Comparison of ENCODE assay signal across 8 mouse cellular contexts in the genomic region with DNA sequence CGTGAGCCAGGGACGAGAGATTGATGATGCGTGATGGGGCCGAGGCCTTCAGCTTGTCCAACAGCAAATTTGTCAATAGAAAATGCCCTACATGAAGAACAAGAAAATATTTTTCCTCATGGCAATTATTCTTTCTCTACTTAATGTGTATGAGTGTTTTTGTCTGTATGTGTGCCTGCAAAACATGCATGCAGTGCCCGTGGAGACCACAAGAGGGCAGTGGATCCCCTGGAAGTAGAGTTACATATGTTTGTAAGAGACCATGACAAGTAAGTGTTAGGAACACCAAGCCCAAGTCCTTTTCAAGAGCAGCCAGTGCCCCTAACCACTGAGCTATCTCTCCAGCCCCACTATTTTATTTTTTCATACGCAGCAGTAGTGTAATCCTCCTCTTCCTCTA. TPM values are rescaled to one million over a fixed set of nuclear protein-coding genes. Genes with fewer than 3 reads are reported as not detected.
A peak's percentile ranks its signal among the peaks of the same experiment; 100 is the strongest.
DNase-seq lines count a peak whose midpoint lies in the region; ATAC-seq and TF ChIP-seq lines count a peak whose summit lies in the region.

No protein-coding gene starts in this region.

- H3K9me3 ChIP-seq in intestine, postnatal 0 days (ENCODE audit: control insufficient read depth), result no peaks in the 10 kb centered on the region
- H3K9me3 ChIP-seq in intestine, embryonic 15.5 days, result no peaks in the 10 kb centered on the region
- H3K9me3 ChIP-seq in limb, embryonic 10.5 days (replicated peaks), result no peaks in the 10 kb centered on the region

- no peak overlapping the region for H3K9ac ChIP-seq in intestine, postnatal 0 days (ENCODE audit: low read depth, low read length)
- no peak overlapping the region for H3K9ac ChIP-seq in intestine, embryonic 15.5 days

- H3K4me3 ChIP-seq in intestine, postnatal 0 days (ENCODE audit: low read depth, low read length), result no peak overlapping the region
- no peak overlapping the region for H3K4me3 ChIP-seq in intestine, embryonic 15.5 days (replicated peaks)
- no peak overlapping the region for H3K4me3 ChIP-seq in cortical plate, adult 2 months (ENCODE audit: insufficient read depth, low read length)
- no peak overlapping the region for H3K4me3 ChIP-seq in limb, embryonic 10.5 days

- H3K4me2 ChIP-seq in intestine, postnatal 0 days (replicated peaks; ENCODE audit: low read depth), result no peak overlapping the region
- no peak overlapping the region for H3K4me2 ChIP-seq in intestine, embryonic 15.5 days (replicated peaks)

- H3K4me1 ChIP-seq in intestine, postnatal 0 days (replicated peaks; ENCODE audit: control insufficient read depth, insufficient read depth, low read length), result no peaks in the 10 kb centered on the region
- H3K4me1 ChIP-seq in intestine, embryonic 15.5 days (replicated peaks), result no peaks in the 10 kb centered on the region
- H3K4me1 ChIP-seq in cortical plate, adult 2 months (ENCODE audit: control insufficient read depth, insufficient read depth, low read length), result no peaks in the 10 kb centered on the region
- H3K4me1 ChIP-seq in limb, embryonic 10.5 days, result no peaks in the 10 kb centered on the region

- intact Hi-C loops in heart, postnatal 36 days (cut with DNase I), result loop anchor here (1.0 to 2.0 kb wide), 2 partner anchors 39 to 93 kb away; a partner anchor contains a TSS

- no peak overlapping the region for H3K27ac ChIP-seq in intestine, postnatal 0 days (ENCODE audit: low read depth, low read length)
- H3K27ac ChIP-seq in intestine, embryonic 15.5 days, result no peak overlapping the region
- no peak overlapping the region for H3K27ac ChIP-seq in cortical plate, adult 2 months (ENCODE audit: insufficient read depth, low read length)
- no peak overlapping the region for H3K27ac ChIP-seq in limb, embryonic 10.5 days

- ATAC-seq in intestine, postnatal 0 days, result no peak
- no peak for ATAC-seq in intestine, embryonic 15.5 days

- TF ChIP-seq CTCF in intestine, postnatal 0 days (IDR thresholded peaks at IDR 0.05; ENCODE audit: low read depth), result peak; percentile 90
- TF ChIP-seq CTCF in cortical plate, adult 2 months (IDR thresholded peaks at IDR 0.05; ENCODE audit: extremely low read depth, insufficient read depth, low read length), result peak; percentile 66

- 81% methylated on average over 6 of the region's 6 CpGs for WGBS in intestine, postnatal 0 days
- 83% methylated on average over 6 of the region's 6 CpGs for WGBS in intestine, embryonic 15.5 days
- WGBS in limb, embryonic 10.5 days, result 80% methylated on average over 6 of the region's 6 CpGs

- peak; percentile 83 for DNase-seq in R1 (ENCODE audit: low read depth, low spot score)
- DNase-seq in heart, postnatal 36 days, result peak; percentile 65 to 85
- peak; percentile 85 for DNase-seq in limb, embryonic 10.5 days (ENCODE audit: low spot score)
- DNase-seq in retina, postnatal 7 days (ENCODE audit: low read depth, low spot score), result peak; percentile 52
- DNase-seq in urinary bladder, adult 2 months (ENCODE audit: low spot score), result peak; percentile 60

- TF ChIP-seq POLR2A in cortical plate, adult 2 months (IDR thresholded peaks at IDR 0.05; ENCODE audit: extremely low read depth, insufficient read depth, low read length), result no peak

- H3K36me3 ChIP-seq in intestine, postnatal 0 days (ENCODE audit: control insufficient read depth, insufficient read depth), result peaks cover 54% of the 10 kb centered on the region
- peaks cover 49% of the 10 kb centered on the region for H3K36me3 ChIP-seq in intestine, embryonic 15.5 days
- H3K36me3 ChIP-seq in limb, embryonic 10.5 days, result peaks cover 94% of the 10 kb centered on the region

- H3K27me3 ChIP-seq in intestine, postnatal 0 days (replicated peaks; ENCODE audit: control insufficient read depth, insufficient read depth, low read length), result no peaks in the 10 kb centered on the region
- no peaks in the 10 kb centered on the region for H3K27me3 ChIP-seq in intestine, embryonic 15.5 days (replicated peaks)
- no peaks in the 10 kb centered on the region for H3K27me3 ChIP-seq in limb, embryonic 10.5 days (ENCODE audit: low read depth, poor library complexity, severe bottlenecking)

RNA-seq across cellular contexts. Expression of a gene that starts 13.9 kb away (rescaled TPM):
- polyA plus RNA-seq in intestine, postnatal 0 days (2015; fragmentation: Nextera tagmentation; extraction: Ambion mirVana), result 11.0 and 11.4 TPM in 2 replicates
- 28.7 and 28.9 TPM in 2 replicates for polyA plus RNA-seq in intestine, embryonic 15.5 days (2015; fragmentation: Nextera tagmentation; extraction: Ambion mirVana)
- 22.8 and 26.1 TPM in 2 replicates for polyA plus RNA-seq in cortical plate, adult 2 months (2012; rRNA removed)
- total RNA-seq in heart, postnatal 36 days (2021), result 10 to 100 TPM; 24.6 to 31.3 TPM
- polyA plus RNA-seq in limb, embryonic 10.5 days (2016; fragmentation: Nextera tagmentation; extraction: Ambion mirVana), result 31.9 and 35.0 TPM in 2 replicates
- polyA plus RNA-seq in urinary bladder, adult 2 months (2012; rRNA removed), result 22.3 and 24.7 TPM in 2 replicates

RNA-seq across cellular contexts. Expression of a gene that starts 28.9 kb away (rescaled TPM):
- polyA plus RNA-seq in intestine, postnatal 0 days (2015; fragmentation: Nextera tagmentation; extraction: Ambion mirVana), result 1.1 and 1.7 TPM in 2 replicates
- polyA plus RNA-seq in intestine, embryonic 15.5 days (2015; fragmentation: Nextera tagmentation; extraction: Ambion mirVana), result 3.4 and 3.9 TPM in 2 replicates
- 15.0 and 16.7 TPM in 2 replicates for polyA plus RNA-seq in cortical plate, adult 2 months (2012; rRNA removed)
- 1 to 10 TPM; 1.5 to 3.5 TPM for total RNA-seq in heart, postnatal 36 days (2021)
- polyA plus RNA-seq in limb, embryonic 10.5 days (2016; fragmentation: Nextera tagmentation; extraction: Ambion mirVana), result 2.7 and 5.4 TPM in 2 replicates
- polyA plus RNA-seq in urinary bladder, adult 2 months (2012; rRNA removed), result 19.2 and 21.2 TPM in 2 replicates

RNA-seq across cellular contexts. Expression of a gene that starts 34.0 kb away (rescaled TPM):
- not detected in 2 replicates for polyA plus RNA-seq in intestine, postnatal 0 days (2015; fragmentation: Nextera tagmentation; extraction: Ambion mirVana)
- 0.08 and 0.19 TPM in 2 replicates for polyA plus RNA-seq in intestine, embryonic 15.5 days (2015; fragmentation: Nextera tagmentation; extraction: Ambion mirVana)
- polyA plus RNA-seq in cortical plate, adult 2 months (2012; rRNA removed), result not detected in 2 replicates
- total RNA-seq in heart, postnatal 36 days (2021), result under 1 TPM; 0.36 to 0.60 TPM
- polyA plus RNA-seq in limb, embryonic 10.5 days (2016; fragmentation: Nextera tagmentation; extraction: Ambion mirVana), result 0.30 and 0.35 TPM in 2 replicates
- not detected in 2 replicates for polyA plus RNA-seq in urinary bladder, adult 2 months (2012; rRNA removed)
